Mouse (Mus musculus) liver, adult 2 months (tissue): ENCODE data around the gene Fbxl22. TPM values are rescaled to one million over a fixed set of nuclear protein-coding genes. Genes with fewer than 3 reads are reported as not detected.

Experiments
- DNase-seq: peaks from one replicate; pipeline ENCODE4 v3.0.0-alpha.2; 2011; ENCODE audit warnings: low read depth, low spot score; ENCODE audit errors: extremely low read depth
- H3K27ac ChIP-seq: fragments of 200-500 bp; replicated peaks from 2 replicates; pipeline ENCODE4 v1.5.1; 2012; ENCODE audit warnings: low read depth, mild to moderate bottlenecking, control low read depth, inconsistent platforms, low read length; ENCODE audit not compliant: insufficient read depth
- H3K27me3 ChIP-seq: fragments of 200-500 bp; 2 replicates; pipeline ENCODE4 v1.6.1; 2012; ENCODE audit warnings: mild to moderate bottlenecking, moderate library complexity, low read length, inconsistent platforms; ENCODE audit not compliant: control insufficient read depth, insufficient read depth
- H3K36me3 ChIP-seq: fragments of 200-500 bp; 2 replicates; pipeline ENCODE4 v1.6.1; 2012; ENCODE audit warnings: low read length, inconsistent platforms; ENCODE audit not compliant: control insufficient read depth, insufficient read depth
- H3K4me1 ChIP-seq: fragments of 200-500 bp; 2 replicates; pipeline ENCODE4 v1.6.1; 2011; ENCODE audit warnings: low read length; ENCODE audit not compliant: control insufficient read depth, insufficient read depth
- H3K4me3 ChIP-seq: fragments of 200-500 bp; 2 replicates; pipeline ENCODE4 v1.5.1; 2011; ENCODE audit warnings: low read depth, mild to moderate bottlenecking, control low read depth, low read length, moderate library complexity; ENCODE audit not compliant: insufficient read depth
- H3K79me2 ChIP-seq: fragments of 200-500 bp; 2 replicates; pipeline ENCODE4 v1.6.1; 2012; ENCODE audit warnings: inconsistent platforms, mild to moderate bottlenecking, low read length, moderate library complexity; ENCODE audit not compliant: control insufficient read depth, insufficient read depth
- H3K9ac ChIP-seq: fragments of 200-500 bp; 2 replicates; pipeline ENCODE4 v1.6.1; 2012; ENCODE audit warnings: low read depth, mild to moderate bottlenecking, control low read depth, inconsistent platforms, low read length
- CTCF ChIP-seq: fragments of 200-500 bp; IDR thresholded peaks from 2 replicates; pipeline ENCODE4 v1.5.1; 2011; ENCODE audit warnings: low read depth, low read length, control low read depth
- POLR2A ChIP-seq: fragments of 200-500 bp; IDR thresholded peaks from 2 replicates; pipeline ENCODE4 v1.6.1; 2011; ENCODE audit warnings: low read length, control low read depth; ENCODE audit not compliant: insufficient read depth; ENCODE audit errors: extremely low read depth
- WGBS: fragments of 180-500 bp; shearing (Covaris S2); methylation state at CpG from one replicate; pipeline ENCODE4 v1.1.7; 2018; 5-methylcytosine and 5-hydroxymethylcytosine counted together
- polyA plus RNA-seq: library from polyadenylated mRNA; depleted of rRNA; stranded (reverse); fragments of >200 nt; gene quantifications from 2 replicates; pipeline ENCODE4 v1.2.3, GENCODE M21; 2012
- total RNA-seq: library from RNA; depleted of rRNA; stranded (reverse); fragments of >200 nt; gene quantifications from 2 replicates; pipeline ENCODE4 v1.2.3, GENCODE M21; 2014

The Fbxl22 gene
- total and polyA plus RNA-seq, 2 experiments = 0.18 to 0.39 TPM

DNA sequence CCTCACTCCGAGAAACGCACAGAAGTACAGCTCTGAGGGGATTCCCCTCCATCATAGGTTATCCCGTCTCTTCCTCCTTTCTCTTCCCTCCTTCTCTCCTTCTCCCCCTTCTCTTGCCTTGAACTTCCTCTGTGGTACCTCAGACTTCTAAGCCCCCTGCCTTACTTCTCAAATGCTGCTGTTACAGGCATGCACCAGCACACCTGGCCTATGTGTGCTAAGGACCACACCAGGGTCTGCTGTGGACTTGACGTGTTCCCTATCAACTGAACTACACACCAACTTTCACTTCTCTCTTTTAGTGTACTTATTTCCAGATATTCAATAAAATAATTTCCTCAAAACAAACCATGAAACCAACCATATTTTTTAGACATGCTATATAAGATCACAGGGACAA, 28.4 kb upstream of the Fbxl22 start:
- no peak overlapping the region for H3K27ac ChIP-seq
- H3K4me3 ChIP-seq = no peak overlapping the region
- H3K27me3 ChIP-seq = no peaks in the 10 kb centered on the region
- no peak for DNase-seq
- H3K4me1 ChIP-seq = no peaks in the 10 kb centered on the region
- H3K79me2 ChIP-seq = peaks cover 2% of the 10 kb centered on the region; the same call in 1 of the 2 replicates
- 91% methylated on average over 4 of the region's 4 CpGs for WGBS
- peaks cover 72% of the 10 kb centered on the region for H3K36me3 ChIP-seq
- no peak for TF ChIP-seq POLR2A
- H3K9ac ChIP-seq = no peak overlapping the region

DNA sequence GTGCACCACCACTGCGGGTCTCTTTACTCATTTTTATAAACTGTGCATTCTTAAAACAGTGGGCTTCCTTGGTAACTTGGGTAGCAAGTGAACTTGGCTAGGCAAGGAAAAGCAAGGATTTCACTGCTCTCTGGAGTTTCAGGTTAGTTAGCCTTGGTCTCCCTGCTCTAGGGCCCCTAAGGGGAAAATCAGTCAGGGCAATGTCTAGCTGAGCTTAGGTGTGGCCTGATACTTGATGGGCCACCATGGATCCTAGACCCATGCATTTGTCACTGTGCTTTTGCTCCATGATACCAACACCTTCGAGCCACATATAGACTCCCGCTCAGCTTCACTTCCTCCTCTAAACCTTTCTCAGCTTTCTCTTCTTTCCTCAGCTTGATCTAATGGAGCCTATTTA, 7.2 kb upstream of the Fbxl22 start:
- Histone ChIP-seq H3K27ac (no peak overlapping the region), H3K4me3 (no peak overlapping the region), H3K9ac (no peak overlapping the region), H3K79me2 (no peaks in the 10 kb centered on the region; the same call in 1 of the 2 replicates), H3K36me3 (peaks cover 68% of the 10 kb centered on the region), H3K27me3 (no peaks in the 10 kb centered on the region), H3K4me1 (no peaks in the 10 kb centered on the region; the same call in 1 of the 2 replicates)
- DNase-seq = no peak
- TF ChIP-seq CTCF (no peak), POLR2A (no peak)
- 96% methylated on average over 3 of the region's 3 CpGs for WGBS

DNA sequence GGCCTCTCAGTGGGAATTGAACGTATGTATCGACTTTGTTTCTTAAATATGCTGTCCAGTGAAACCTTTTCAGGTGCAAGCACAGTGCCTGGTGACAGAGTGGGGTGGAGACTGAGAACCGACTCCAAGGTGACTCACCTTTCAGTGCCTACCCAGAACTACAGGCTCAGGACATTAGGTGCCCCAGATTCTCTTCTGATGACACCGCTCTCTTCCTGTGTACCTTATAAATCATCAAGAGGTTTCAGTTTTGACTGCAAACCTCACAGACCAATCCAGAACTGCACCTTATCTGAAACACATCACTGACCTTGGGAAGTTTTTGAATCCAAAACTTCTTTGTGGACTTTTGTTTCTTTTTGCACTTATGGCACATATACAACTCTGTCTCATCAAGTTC, 5.9 kb upstream of the Fbxl22 start:
- Histone ChIP-seq H3K4me3 (no peak overlapping the region), H3K27me3 (no peaks in the 10 kb centered on the region), H3K27ac (no peak overlapping the region), H3K9ac (no peak overlapping the region), H3K36me3 (peaks cover 63% of the 10 kb centered on the region), H3K79me2 (no peaks in the 10 kb centered on the region), H3K4me1 (no peaks in the 10 kb centered on the region; the same call in 1 of the 2 replicates)
- no peak for TF ChIP-seq POLR2A
- TF ChIP-seq CTCF = no peak
- WGBS = 94% methylated on average over 4 of the region's 4 CpGs
- no peak for DNase-seq

DNA sequence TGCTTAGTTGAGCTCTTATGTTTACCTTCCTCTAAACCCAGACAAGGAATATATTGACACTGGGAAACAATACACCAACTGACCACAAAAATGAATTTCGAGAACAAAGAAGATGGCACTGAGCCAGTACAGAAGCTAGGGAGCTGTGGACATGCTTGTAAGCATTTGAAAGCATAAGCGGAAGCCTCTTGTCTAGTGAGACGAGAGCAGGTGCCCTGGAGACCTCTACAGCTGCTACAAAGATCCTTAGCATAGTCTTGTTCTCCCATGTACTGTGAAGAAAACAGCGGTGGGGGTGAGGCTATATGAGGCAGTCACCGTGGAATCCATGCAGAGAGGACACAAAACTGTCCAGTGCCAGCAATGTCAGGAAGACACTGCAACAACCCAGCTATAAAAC, 4.5 kb upstream of the Fbxl22 start:
- DNase-seq = no peak
- Histone ChIP-seq H3K9ac (no peak overlapping the region), H3K4me1 (peaks cover 1% of the 10 kb centered on the region; the same call in 1 of the 2 replicates), H3K27ac (no peak overlapping the region; the same call in 1 of the 2 replicates), H3K79me2 (no peaks in the 10 kb centered on the region), H3K36me3 (peaks cover 52% of the 10 kb centered on the region), H3K4me3 (no peak overlapping the region), H3K27me3 (no peaks in the 10 kb centered on the region)
- TF ChIP-seq POLR2A (no peak), CTCF (no peak)
- WGBS = 79% methylated on average over 5 of the region's 5 CpGs

DNA sequence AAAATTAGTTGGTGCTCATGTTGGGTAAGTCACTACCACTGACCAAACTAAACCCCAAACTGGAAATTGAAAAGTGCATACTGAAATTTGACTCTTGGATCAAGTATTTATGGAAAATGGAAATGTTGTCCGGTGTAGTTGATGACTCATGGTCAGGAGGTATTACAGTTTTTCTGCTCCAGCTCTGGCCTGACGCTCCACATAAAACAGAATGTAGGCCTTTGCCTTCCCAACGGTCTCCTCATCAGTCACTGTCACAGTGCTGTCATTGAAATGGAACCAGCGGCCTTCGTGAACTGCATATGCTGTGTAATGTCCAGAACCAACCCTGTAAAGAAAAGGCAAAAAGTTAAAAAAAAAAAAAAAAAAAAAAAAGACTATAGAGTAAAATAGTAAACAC, 3.9 kb upstream of the Fbxl22 start:
- H3K4me3 ChIP-seq = no peak overlapping the region
- no peaks in the 10 kb centered on the region for H3K79me2 ChIP-seq
- DNase-seq = no peak
- peaks cover 49% of the 10 kb centered on the region for H3K36me3 ChIP-seq
- no peak overlapping the region for H3K27ac ChIP-seq
- H3K27me3 ChIP-seq = no peaks in the 10 kb centered on the region
- TF ChIP-seq POLR2A (no peak), CTCF (no peak)
- 91% methylated on average over 5 of the region's 5 CpGs for WGBS
- H3K9ac ChIP-seq = no peak overlapping the region
- H3K4me1 ChIP-seq = peaks cover 6% of the 10 kb centered on the region

DNA sequence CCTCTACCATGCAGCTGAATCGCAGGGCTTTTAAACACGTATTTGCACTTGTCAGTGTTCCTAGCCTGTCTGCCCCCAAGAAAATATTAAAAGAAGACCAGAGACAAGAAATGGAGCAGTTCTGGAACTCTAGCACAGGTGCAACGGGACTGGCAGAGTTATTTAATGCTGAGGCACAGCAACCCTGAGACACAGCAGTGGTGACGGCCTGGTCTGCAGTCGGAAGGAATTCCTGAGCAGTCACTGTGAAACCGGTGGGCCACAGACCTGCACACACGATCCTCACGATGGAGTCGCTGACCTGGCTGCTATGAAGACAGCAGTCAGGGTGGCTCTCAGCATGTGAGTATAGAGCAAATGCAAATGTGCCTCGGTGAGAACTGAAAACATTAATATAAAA, 3.4 kb upstream of the Fbxl22 start:
- no peaks in the 10 kb centered on the region for H3K27me3 ChIP-seq
- no peak overlapping the region for H3K27ac ChIP-seq
- no peak for DNase-seq
- H3K36me3 ChIP-seq = peaks cover 47% of the 10 kb centered on the region
- no peak overlapping the region for H3K4me3 ChIP-seq
- no peak overlapping the region for H3K9ac ChIP-seq
- H3K79me2 ChIP-seq = no peaks in the 10 kb centered on the region
- 97% methylated on average over 10 of the region's 10 CpGs for WGBS
- TF ChIP-seq POLR2A (no peak), CTCF (no peak)
- peaks cover 9% of the 10 kb centered on the region for H3K4me1 ChIP-seq
